Mouse (Mus musculus) liver, adult 2 months (tissue): ENCODE data around the gene Calhm3. TPM values are rescaled to one million over a fixed set of nuclear protein-coding genes. Genes with fewer than 3 reads are reported as not detected.

Source experiments
- DNase-seq: peaks from one replicate; pipeline ENCODE4 v3.0.0-alpha.2; 2011; ENCODE audit warnings: low read depth, low spot score; ENCODE audit errors: extremely low read depth
- H3K27ac ChIP-seq: fragments of 200-500 bp; replicated peaks from 2 replicates; pipeline ENCODE4 v1.5.1; 2012; ENCODE audit warnings: low read depth, mild to moderate bottlenecking, control low read depth, inconsistent platforms, low read length; ENCODE audit not compliant: insufficient read depth
- H3K27me3 ChIP-seq: fragments of 200-500 bp; 2 replicates; pipeline ENCODE4 v1.6.1; 2012; ENCODE audit warnings: mild to moderate bottlenecking, moderate library complexity, low read length, inconsistent platforms; ENCODE audit not compliant: control insufficient read depth, insufficient read depth
- H3K36me3 ChIP-seq: fragments of 200-500 bp; 2 replicates; pipeline ENCODE4 v1.6.1; 2012; ENCODE audit warnings: low read length, inconsistent platforms; ENCODE audit not compliant: control insufficient read depth, insufficient read depth
- H3K4me1 ChIP-seq: fragments of 200-500 bp; 2 replicates; pipeline ENCODE4 v1.6.1; 2011; ENCODE audit warnings: low read length; ENCODE audit not compliant: control insufficient read depth, insufficient read depth
- H3K4me3 ChIP-seq: fragments of 200-500 bp; 2 replicates; pipeline ENCODE4 v1.5.1; 2011; ENCODE audit warnings: low read depth, mild to moderate bottlenecking, control low read depth, low read length, moderate library complexity; ENCODE audit not compliant: insufficient read depth
- H3K79me2 ChIP-seq: fragments of 200-500 bp; 2 replicates; pipeline ENCODE4 v1.6.1; 2012; ENCODE audit warnings: inconsistent platforms, mild to moderate bottlenecking, low read length, moderate library complexity; ENCODE audit not compliant: control insufficient read depth, insufficient read depth
- H3K9ac ChIP-seq: fragments of 200-500 bp; 2 replicates; pipeline ENCODE4 v1.6.1; 2012; ENCODE audit warnings: low read depth, mild to moderate bottlenecking, control low read depth, inconsistent platforms, low read length
- CTCF ChIP-seq: fragments of 200-500 bp; IDR thresholded peaks from 2 replicates; pipeline ENCODE4 v1.5.1; 2011; ENCODE audit warnings: low read depth, low read length, control low read depth
- POLR2A ChIP-seq: fragments of 200-500 bp; IDR thresholded peaks from 2 replicates; pipeline ENCODE4 v1.6.1; 2011; ENCODE audit warnings: low read length, control low read depth; ENCODE audit not compliant: insufficient read depth; ENCODE audit errors: extremely low read depth
- WGBS: fragments of 180-500 bp; shearing (Covaris S2); methylation state at CpG from one replicate; pipeline ENCODE4 v1.1.7; 2018; 5-methylcytosine and 5-hydroxymethylcytosine counted together
- polyA plus RNA-seq: library from polyadenylated mRNA; depleted of rRNA; stranded (reverse); fragments of >200 nt; gene quantifications from 2 replicates; pipeline ENCODE4 v1.2.3, GENCODE M21; 2012
- total RNA-seq: library from RNA; depleted of rRNA; stranded (reverse); fragments of >200 nt; gene quantifications from 2 replicates; pipeline ENCODE4 v1.2.3, GENCODE M21; 2014

Calhm3 gene
- total and polyA plus RNA-seq, 2 experiments: not detected

DNA sequence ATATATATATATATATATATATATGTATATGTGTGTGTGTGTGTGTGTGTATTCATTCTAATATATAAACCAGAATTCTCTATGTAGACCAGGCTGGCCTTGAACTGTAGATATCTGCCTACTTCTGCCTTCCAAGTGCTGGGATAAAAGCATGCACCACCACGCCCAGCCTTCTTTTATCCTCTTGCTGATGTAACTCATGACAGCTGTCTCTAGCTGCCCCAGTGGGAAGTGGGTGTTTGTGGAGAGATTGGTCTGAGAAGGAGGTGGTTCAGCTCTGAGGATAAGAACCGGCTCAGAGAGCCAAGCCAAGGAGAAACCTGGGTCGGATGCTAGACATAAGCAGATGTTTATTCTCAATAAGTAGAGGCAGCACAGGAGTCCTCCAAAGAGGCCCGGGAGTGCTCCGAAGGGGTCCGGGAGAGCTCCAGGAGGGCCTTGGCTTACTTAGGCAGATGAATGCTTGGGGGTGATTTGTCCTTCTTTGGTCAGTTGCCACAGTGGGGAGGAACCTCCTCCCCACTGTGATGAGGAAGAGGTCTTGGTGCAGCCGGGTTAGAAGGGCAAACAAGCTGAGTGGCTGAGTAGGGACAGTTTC, 10.2 kb upstream of the Calhm3 start:
- Histone ChIP-seq H3K9ac (no peak overlapping the region), H3K27ac (no peak overlapping the region), H3K27me3 (no peaks in the 10 kb centered on the region), H3K79me2 (no peaks in the 10 kb centered on the region), H3K4me1 (no peaks in the 10 kb centered on the region; the same call in 1 of the 2 replicates), H3K4me3 (no peak overlapping the region), H3K36me3 (no peaks in the 10 kb centered on the region)
- TF ChIP-seq POLR2A (no peak), CTCF (no peak)
- no peak for DNase-seq
- 66% methylated on average over 7 of the region's 7 CpGs for WGBS

- Histone ChIP-seq H3K27me3 (no peaks in the 10 kb centered on the region), H3K79me2 (no peaks in the 10 kb centered on the region), H3K9ac (no peak overlapping the region), H3K4me1 (no peaks in the 10 kb centered on the region; the same call in 1 of the 2 replicates), H3K36me3 (no peaks in the 10 kb centered on the region), H3K27ac (no peak overlapping the region), H3K4me3 (no peak overlapping the region)
- 70% methylated on average over 3 of the region's 3 CpGs for WGBS
- no peak for DNase-seq
- no peak for TF ChIP-seq CTCF
- no peak for TF ChIP-seq POLR2A
Observed at GRCm38 (mm10) chr19:47166758-47167157, 9.2 kb upstream of the Calhm3 start.

- TF ChIP-seq CTCF: no peak
- TF ChIP-seq POLR2A: no peak
- Histone ChIP-seq H3K36me3 (no peaks in the 10 kb centered on the region), H3K9ac (no peak overlapping the region), H3K4me3 (no peak overlapping the region), H3K27me3 (no peaks in the 10 kb centered on the region), H3K4me1 (no peaks in the 10 kb centered on the region), H3K79me2 (no peaks in the 10 kb centered on the region), H3K27ac (no peak overlapping the region)
- 97% methylated on average over 6 of the region's 6 CpGs for WGBS
- DNase-seq: no peak
Observed at GRCm38 (mm10) chr19:47163176-47163744, 5.7 kb upstream of the Calhm3 start.

GRCm38 (mm10) chr19:47161669-47162068, 4.1 kb upstream of the Calhm3 start:
- TF ChIP-seq CTCF: no peak
- TF ChIP-seq POLR2A: no peak
- Histone ChIP-seq H3K36me3 (no peaks in the 10 kb centered on the region), H3K4me1 (no peaks in the 10 kb centered on the region), H3K79me2 (no peaks in the 10 kb centered on the region), H3K27me3 (no peaks in the 10 kb centered on the region), H3K27ac (no peak overlapping the region), H3K4me3 (no peak overlapping the region), H3K9ac (no peak overlapping the region)
- 88% methylated on average over 4 of the region's 4 CpGs for WGBS
- DNase-seq: no peak

GRCm38 (mm10) chr19:47153767-47154166, 3.8 kb downstream of the Calhm3 start:
- Histone ChIP-seq H3K36me3 (no peaks in the 10 kb centered on the region), H3K27ac (no peak overlapping the region), H3K79me2 (no peaks in the 10 kb centered on the region), H3K27me3 (no peaks in the 10 kb centered on the region), H3K4me3 (no peak overlapping the region), H3K9ac (no peak overlapping the region), H3K4me1 (peaks cover 6% of the 10 kb centered on the region)
- TF ChIP-seq CTCF: no peak
- TF ChIP-seq POLR2A: no peak
- 91% methylated on average over 7 of the region's 7 CpGs for WGBS
- DNase-seq: no peak

GRCm38 (mm10) chr19:47152062-47152369, 5.5 kb downstream of the Calhm3 start:
- Histone ChIP-seq H3K79me2 (no peaks in the 10 kb centered on the region), H3K4me3 (no peak overlapping the region)
- WGBS: 76% methylated on average over 12 of the region's 12 CpGs

More at GRCm38 (mm10) chr19:47152062-47152369, 5.5 kb downstream of the Calhm3 start:
- H3K27me3 ChIP-seq: no peaks in the 10 kb centered on the region
- no peak overlapping the region for H3K9ac ChIP-seq
- no peak overlapping the region for H3K27ac ChIP-seq
- peaks cover 6% of the 10 kb centered on the region for H3K4me1 ChIP-seq
- TF ChIP-seq POLR2A: no peak
- no peak for TF ChIP-seq CTCF
- no peak for DNase-seq
- no peaks in the 10 kb centered on the region for H3K36me3 ChIP-seq
